Mouse (Mus musculus): Measurements from ENCODE around the gene Ppm1a. TPM values are rescaled to one million over a fixed set of nuclear protein-coding genes. Genes with fewer than 3 reads are reported as not detected.

The Ppm1a gene
- polyA plus RNA-seq (2012; rRNA removed): 39.1 and 43.8 TPM in 2 replicates

GRCm38 (mm10) chr12:72757086-72757485 lies at the start of gene Ppm1a:
Gene Ppm1a, plus strand, starts transcription at chr12:72757455.

Other genes with a start within 250 kb of the Ppm1a start
- gene Pcnx4, start 221.1 kb upstream of the Ppm1a start, polyA plus RNA-seq (2012; rRNA removed): 1.5 and 1.8 TPM in 2 replicates
- gene Gm4756, start 107.8 kb upstream of the Ppm1a start, polyA plus RNA-seq (2012; rRNA removed): 0.08 and 0.12 TPM in 2 replicates
- 8.2 and 8.3 TPM in 2 replicates for gene Dhrs7, start 92.5 kb upstream of the Ppm1a start, polyA plus RNA-seq (2012; rRNA removed)
- not detected in 2 replicates for gene Six6, start 182.4 kb downstream of the Ppm1a start, polyA plus RNA-seq (2012; rRNA removed)
- gene 4930447C04Rik, start 183.3 kb downstream of the Ppm1a start, polyA plus RNA-seq (2012; rRNA removed): 1.3 TPM in 2 replicates